Mouse (Mus musculus) frontal cortex, adult 2 months (tissue): ENCODE measurements at regions not wholly inside any gene's neighbourhood (a gene's known extent, or its start where the extent isn't known, plus 50 kb on each side); places are given as distances from the start of the nearest gene placed in this dataset.

Experiments used
- DNase-seq, 2 experiments: peaks; one replicate each; pipeline ENCODE4 v3.0.0; 2022; ENCODE audit warnings: low spot score in 1 of 2; ENCODE audit errors: extremely low spot score in 1 of 2

- DNase-seq = no peak
These were observed 631.6 kb upstream of the Sema6d start for GRCm38 (mm10) chr2:123458034-123458677.

GRCm38 (mm10) chr2:123473840-123474239 lies 615.9 kb upstream of the Sema6d start:
- DNase-seq = no peak

- peak in 1 of 2 experiments; percentile 50 for DNase-seq
These were observed 603.1 kb upstream of the Sema6d start for GRCm38 (mm10) chr2:123486681-123487080.

GRCm38 (mm10) chr2:123506162-123506561 lies 583.6 kb upstream of the Sema6d start:
- DNase-seq = no peak

GRCm38 (mm10) chr2:123507095-123507494 lies 582.7 kb upstream of the Sema6d start:
- no peak for DNase-seq

- DNase-seq = peak in 1 of 2 experiments; percentile 12
These were observed 560.9 kb upstream of the Sema6d start for GRCm38 (mm10) chr2:123528915-123529314.

- peak; percentile 2 to 29 for DNase-seq
These were observed 556.6 kb upstream of the Sema6d start for GRCm38 (mm10) chr2:123532946-123533791.

GRCm38 (mm10) chr2:123551249-123551850 lies 538.4 kb upstream of the Sema6d start:
- no peak for DNase-seq

- no peak for DNase-seq
These were observed 531.6 kb upstream of the Sema6d start for GRCm38 (mm10) chr2:123558123-123558650.
